Mouse (Mus musculus): ENCODE measurements around the gene Nxn. TPM values are rescaled to one million over a fixed set of nuclear protein-coding genes. Genes with fewer than 3 reads are reported as not detected.

Gene Nxn
- polyA plus RNA-seq, 1 experiment from 2014 or later: 14.9 TPM

GRCm38 (mm10) chr11:76260208-76261050 lies 138.5 kb downstream of the Nxn start:
- no peaks in the 10 kb centered on the region for H3K9me3 ChIP-seq (ENCODE audit: control insufficient read depth)

GRCm38 (mm10) chr11:76258511-76258910 lies 140.4 kb downstream of the Nxn start:
- no peak for TF ChIP-seq CTCF (IDR thresholded peaks at IDR 0.05; ENCODE audit: low read depth)
- Histone ChIP-seq H3K27ac (ENCODE audit: low read depth, low read length) (no peak overlapping the region), H3K9me3 (ENCODE audit: control insufficient read depth) (no peaks in the 10 kb centered on the region), H3K4me2 (replicated peaks; ENCODE audit: low read depth) (no peak overlapping the region), H3K4me1 (replicated peaks; ENCODE audit: control insufficient read depth, insufficient read depth, low read length) (no peaks in the 10 kb centered on the region), H3K9ac (ENCODE audit: low read depth, low read length) (no peak overlapping the region), H3K4me3 (ENCODE audit: low read depth, low read length) (no peak overlapping the region), H3K27me3 (replicated peaks; ENCODE audit: control insufficient read depth, insufficient read depth, low read length) (no peaks in the 10 kb centered on the region), H3K36me3 (ENCODE audit: control insufficient read depth, insufficient read depth) (peaks cover 10% of the 10 kb centered on the region; the same call in 1 of the 2 replicates)
- ATAC-seq: no peak
- WGBS: 83% methylated on average over 6 of the region's 6 CpGs

More at GRCm38 (mm10) chr11:76260208-76261050, 138.5 kb downstream of the Nxn start:
- no peak for TF ChIP-seq CTCF (IDR thresholded peaks at IDR 0.05; ENCODE audit: low read depth)
- H3K27me3 ChIP-seq (replicated peaks; ENCODE audit: control insufficient read depth, insufficient read depth, low read length): no peaks in the 10 kb centered on the region
- no peak overlapping the region for H3K4me2 ChIP-seq (replicated peaks; ENCODE audit: low read depth)
- H3K36me3 ChIP-seq (ENCODE audit: control insufficient read depth, insufficient read depth): peaks cover 11% of the 10 kb centered on the region; the same call in 1 of the 2 replicates
- H3K9ac ChIP-seq (ENCODE audit: low read depth, low read length): no peak overlapping the region
- H3K4me3 ChIP-seq (ENCODE audit: low read depth, low read length): no peak overlapping the region
- H3K4me1 ChIP-seq (replicated peaks; ENCODE audit: control insufficient read depth, insufficient read depth, low read length): no peaks in the 10 kb centered on the region
- H3K27ac ChIP-seq (ENCODE audit: low read depth, low read length): no peak overlapping the region
- 72% methylated on average over 10 of the region's 10 CpGs for WGBS
- no peak for ATAC-seq

- H3K36me3 ChIP-seq (ENCODE audit: control insufficient read depth, insufficient read depth): peaks cover 6% of the 10 kb centered on the region; the same call in 1 of the 2 replicates
- no peak for TF ChIP-seq CTCF (IDR thresholded peaks at IDR 0.05; ENCODE audit: low read depth)
- H3K4me1 ChIP-seq (replicated peaks; ENCODE audit: control insufficient read depth, insufficient read depth, low read length): no peaks in the 10 kb centered on the region
- no peaks in the 10 kb centered on the region for H3K9me3 ChIP-seq (ENCODE audit: control insufficient read depth)
- H3K27me3 ChIP-seq (replicated peaks; ENCODE audit: control insufficient read depth, insufficient read depth, low read length): no peaks in the 10 kb centered on the region
- WGBS: 78% methylated on average over 4 of the region's 4 CpGs
- H3K4me2 ChIP-seq (replicated peaks; ENCODE audit: low read depth): no peak overlapping the region
- no peak overlapping the region for H3K9ac ChIP-seq (ENCODE audit: low read depth, low read length)
- H3K27ac ChIP-seq (ENCODE audit: low read depth, low read length): no peak overlapping the region
- ATAC-seq: no peak
- no peak overlapping the region for H3K4me3 ChIP-seq (ENCODE audit: low read depth, low read length)
These were observed 141.6 kb downstream of the Nxn start for GRCm38 (mm10) chr11:76257386-76257785.

- H3K4me2 ChIP-seq (replicated peaks; ENCODE audit: low read depth): no peak overlapping the region
- no peaks in the 10 kb centered on the region for H3K27me3 ChIP-seq (replicated peaks; ENCODE audit: control insufficient read depth, insufficient read depth, low read length)
- 48% methylated on average over 5 of the region's 5 CpGs for whole genome bisulfite sequencing
- H3K4me1 ChIP-seq (replicated peaks; ENCODE audit: control insufficient read depth, insufficient read depth, low read length): no peaks in the 10 kb centered on the region
- peaks cover 6% of the 10 kb centered on the region; the same call in 1 of the 2 replicates for H3K36me3 ChIP-seq (ENCODE audit: control insufficient read depth, insufficient read depth)
- no peak for TF ChIP-seq CTCF (IDR thresholded peaks at IDR 0.05; ENCODE audit: low read depth)
- H3K9me3 ChIP-seq (ENCODE audit: control insufficient read depth): no peaks in the 10 kb centered on the region
- no peak overlapping the region for H3K9ac ChIP-seq (ENCODE audit: low read depth, low read length)
- no peak overlapping the region for H3K4me3 ChIP-seq (ENCODE audit: low read depth, low read length)
- no peak for ATAC-seq
- H3K27ac ChIP-seq (ENCODE audit: low read depth, low read length): no peak overlapping the region
These were observed 142.8 kb downstream of the Nxn start for GRCm38 (mm10) chr11:76256129-76256528.

- no peak overlapping the region for H3K9ac ChIP-seq (ENCODE audit: low read depth, low read length)
- WGBS: 76% methylated on average over 4 of the region's 4 CpGs
- H3K36me3 ChIP-seq (ENCODE audit: control insufficient read depth, insufficient read depth): peaks cover 6% of the 10 kb centered on the region; the same call in 1 of the 2 replicates
- no peak overlapping the region for H3K4me3 ChIP-seq (ENCODE audit: low read depth, low read length)
- H3K4me2 ChIP-seq (replicated peaks; ENCODE audit: low read depth): no peak overlapping the region
- H3K4me1 ChIP-seq (replicated peaks; ENCODE audit: control insufficient read depth, insufficient read depth, low read length): no peaks in the 10 kb centered on the region
- TF ChIP-seq CTCF (IDR thresholded peaks at IDR 0.05; ENCODE audit: low read depth): no peak
- H3K27me3 ChIP-seq (replicated peaks; ENCODE audit: control insufficient read depth, insufficient read depth, low read length): no peaks in the 10 kb centered on the region
- H3K27ac ChIP-seq (ENCODE audit: low read depth, low read length): no peak overlapping the region
- no peaks in the 10 kb centered on the region for H3K9me3 ChIP-seq (ENCODE audit: control insufficient read depth)
- ATAC-seq: no peak
These were observed 143.4 kb downstream of the Nxn start for GRCm38 (mm10) chr11:76255431-76256001.

- no peak overlapping the region for H3K4me3 ChIP-seq (ENCODE audit: low read depth, low read length)
- H3K27ac ChIP-seq (ENCODE audit: low read depth, low read length): 0 out of 2 replicates have a peak overlapping the region, but pooled peaks have one; percentile 35
- peaks cover 13% of the 10 kb centered on the region; the same call in 1 of the 2 replicates for H3K36me3 ChIP-seq (ENCODE audit: control insufficient read depth, insufficient read depth)
- H3K9me3 ChIP-seq (ENCODE audit: control insufficient read depth): no peaks in the 10 kb centered on the region
- no peaks in the 10 kb centered on the region for H3K4me1 ChIP-seq (replicated peaks; ENCODE audit: control insufficient read depth, insufficient read depth, low read length)
- no peak for TF ChIP-seq CTCF (IDR thresholded peaks at IDR 0.05; ENCODE audit: low read depth)
- 69% methylated on average over 4 of the region's 4 CpGs for WGBS
- H3K4me2 ChIP-seq (replicated peaks; ENCODE audit: low read depth): no peak overlapping the region
- ATAC-seq: peak; percentile 13; the same call in 1 of the 2 replicates
- H3K9ac ChIP-seq (ENCODE audit: low read depth, low read length): no peak overlapping the region
- no peaks in the 10 kb centered on the region for H3K27me3 ChIP-seq (replicated peaks; ENCODE audit: control insufficient read depth, insufficient read depth, low read length)
These were observed 145.0 kb downstream of the Nxn start for GRCm38 (mm10) chr11:76253918-76254264.

Data from intestine, postnatal 0 days (tissue).